Mouse (Mus musculus) spleen, postnatal 36 days (tissue): ENCODE data around the gene Ncl.
A peak's percentile ranks its signal among the peaks of the same experiment; 100 is the strongest.

Experiments
- DNase-seq, 2 experiments: peaks; one replicate each; pipeline ENCODE4 v3.0.0; 2022; ENCODE audit warnings: low spot score in 2 of 2, mixed read lengths in 1 of 2

Gene Ncl

DNA sequence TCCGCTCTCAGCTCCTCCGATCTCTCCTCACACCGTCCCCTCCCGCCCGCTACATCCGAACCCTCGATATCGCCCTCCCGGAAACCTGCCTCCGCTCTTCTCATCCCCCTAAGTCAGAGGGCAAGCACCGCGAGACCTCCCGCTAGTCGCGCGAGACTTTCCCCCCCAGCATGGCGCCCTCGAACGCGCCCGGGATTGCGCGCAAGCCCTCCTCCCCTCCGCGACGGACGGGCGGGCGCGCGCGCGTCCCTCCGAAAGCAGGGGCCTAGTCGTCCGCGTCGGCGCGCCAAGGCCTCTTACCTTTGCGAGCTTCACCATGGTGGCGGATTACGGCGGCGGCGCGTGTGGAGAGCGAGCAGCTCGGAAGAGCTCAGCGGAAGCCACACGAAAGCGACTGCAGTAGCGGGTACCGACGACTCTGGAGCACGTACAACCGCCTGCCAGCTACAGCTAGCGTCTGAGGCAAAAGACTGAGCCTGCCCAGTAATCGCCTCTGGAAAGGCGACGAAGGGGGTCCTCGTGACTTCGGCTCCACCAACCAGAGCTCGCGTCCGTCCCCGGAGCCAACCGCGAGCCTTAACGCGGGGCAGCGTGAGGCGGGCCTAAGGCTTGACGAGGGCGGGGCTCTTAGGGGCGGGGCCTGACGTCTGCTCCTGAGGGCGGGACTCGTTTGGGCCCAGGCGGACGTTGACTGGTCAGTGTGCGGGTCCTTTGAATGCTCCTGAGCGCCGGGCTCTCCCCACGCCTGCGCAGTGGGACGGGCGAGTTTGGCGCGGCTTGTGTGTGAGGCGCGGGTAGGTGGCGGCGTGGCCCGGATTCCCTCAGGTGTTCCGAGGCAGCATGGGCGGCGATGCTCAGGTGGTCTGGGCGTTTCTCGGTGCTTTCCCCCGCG, at the start of gene Ncl:
Gene Ncl (minus strand): TSS at position 495 of the 892 bp plus-strand sequence.
- DNase-seq = peak; percentile 98

DNA sequence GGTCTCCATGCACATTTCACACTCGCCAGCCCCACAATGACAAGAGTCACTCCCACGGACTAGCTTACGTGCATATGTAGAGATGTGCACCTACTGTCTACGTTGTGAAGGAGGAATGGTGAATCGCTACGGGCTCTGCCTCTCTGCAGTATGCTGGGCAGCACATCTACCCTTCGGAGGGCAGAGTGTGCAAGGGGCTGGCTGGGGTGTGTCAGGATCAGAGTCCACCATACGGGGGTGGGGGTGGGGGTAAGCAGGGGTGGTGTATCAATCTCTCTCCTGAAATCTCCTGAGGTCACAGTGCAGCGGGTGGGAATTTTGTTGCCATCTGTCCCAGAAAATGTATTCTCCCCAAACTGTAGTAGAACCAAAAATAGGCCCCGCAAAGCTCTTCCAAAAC, 49.3 kb upstream of the Ncl start:
- DNase-seq = no peak

DNA sequence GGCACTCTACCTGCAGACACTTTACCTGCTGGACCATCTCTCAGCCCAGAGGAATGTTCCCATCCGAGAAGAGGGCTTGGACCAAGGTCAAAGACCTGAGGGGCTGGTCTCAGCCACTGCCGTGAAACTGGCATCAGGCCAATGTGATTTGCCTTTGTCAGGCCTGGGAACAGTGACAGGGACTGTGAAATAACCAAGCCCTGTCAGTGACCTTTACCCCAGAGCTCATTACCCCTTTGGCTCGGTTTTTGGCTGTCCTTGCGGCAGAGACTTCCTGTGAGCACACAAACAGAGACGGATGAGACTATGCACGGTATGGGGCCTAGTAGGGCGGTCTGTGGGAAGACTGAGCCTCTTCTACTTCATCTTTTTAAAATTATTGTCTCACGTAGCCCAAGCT, 47.7 kb upstream of the Ncl start:
- peak; percentile 46 to 56 for DNase-seq

DNA sequence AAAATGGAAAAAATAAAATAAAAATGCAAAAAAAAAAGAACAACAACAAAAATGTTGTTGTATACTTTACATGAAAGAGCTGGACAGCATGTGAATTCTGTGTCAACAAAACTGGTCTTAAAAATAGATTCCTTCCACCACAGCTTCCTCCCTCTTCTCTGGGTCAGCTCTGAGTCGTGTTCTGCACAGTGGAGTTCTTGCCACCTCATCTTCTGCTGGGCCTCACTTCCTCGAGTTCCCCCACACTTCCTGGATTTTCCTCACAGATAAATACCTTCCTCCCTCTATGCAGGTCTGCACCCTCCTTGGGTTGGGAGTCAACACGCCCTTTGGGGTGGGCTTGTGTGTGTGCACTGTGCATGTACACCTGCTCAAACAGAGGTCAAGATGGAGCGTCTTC, 47.1 kb upstream of the Ncl start:
- no peak for DNase-seq

DNA sequence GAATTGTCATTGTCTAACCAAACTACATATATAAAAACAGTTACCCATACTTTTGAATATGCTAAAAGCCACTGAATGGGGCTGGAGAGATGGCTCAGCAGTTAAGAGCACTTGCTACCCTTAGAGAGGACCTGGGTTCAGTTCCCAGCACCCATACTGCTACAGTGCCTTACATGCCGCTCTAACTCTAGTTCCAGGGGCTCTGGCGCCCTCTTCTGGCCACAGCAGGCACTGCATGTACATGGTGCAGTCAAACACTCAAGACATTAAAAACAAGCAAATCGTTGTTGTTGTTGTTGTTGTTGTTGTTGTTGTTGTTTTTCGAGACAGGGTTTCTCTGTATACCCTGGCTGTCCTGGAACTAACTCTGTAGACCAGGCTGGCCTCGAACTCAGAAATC, 45.6 kb upstream of the Ncl start:
- no peak for DNase-seq

DNA sequence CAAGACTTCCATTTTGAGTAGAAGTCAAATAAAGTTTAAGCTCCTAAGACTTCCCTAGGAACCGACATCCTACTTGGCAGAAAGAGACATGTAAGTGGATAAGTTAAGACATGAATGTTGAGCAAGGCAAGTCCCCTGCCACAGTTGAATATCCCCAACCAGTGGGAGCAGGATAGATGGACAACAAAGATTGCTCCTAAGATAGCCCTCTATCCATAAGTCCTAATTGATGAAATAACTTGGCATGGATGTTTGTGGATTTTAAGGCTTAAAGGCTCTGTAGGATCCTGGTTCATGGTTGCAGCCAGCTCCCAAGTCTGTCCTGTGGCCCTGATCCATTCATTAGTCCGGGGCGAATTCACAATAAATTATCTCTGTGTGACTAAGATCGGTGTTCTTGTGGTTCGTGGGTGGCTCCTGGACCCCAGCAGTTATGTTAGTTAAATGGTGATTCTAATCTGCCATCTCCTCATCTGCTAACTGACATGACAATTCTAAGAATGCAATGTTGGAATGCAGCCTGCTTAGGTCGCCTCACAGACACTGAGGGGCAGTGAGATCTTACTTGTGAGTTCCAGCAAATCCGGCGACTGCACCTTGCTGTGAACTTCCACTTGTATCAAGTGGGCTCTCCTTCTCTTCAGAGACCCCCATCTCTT, 41.0 kb upstream of the Ncl start:
- DNase-seq = no peak

DNA sequence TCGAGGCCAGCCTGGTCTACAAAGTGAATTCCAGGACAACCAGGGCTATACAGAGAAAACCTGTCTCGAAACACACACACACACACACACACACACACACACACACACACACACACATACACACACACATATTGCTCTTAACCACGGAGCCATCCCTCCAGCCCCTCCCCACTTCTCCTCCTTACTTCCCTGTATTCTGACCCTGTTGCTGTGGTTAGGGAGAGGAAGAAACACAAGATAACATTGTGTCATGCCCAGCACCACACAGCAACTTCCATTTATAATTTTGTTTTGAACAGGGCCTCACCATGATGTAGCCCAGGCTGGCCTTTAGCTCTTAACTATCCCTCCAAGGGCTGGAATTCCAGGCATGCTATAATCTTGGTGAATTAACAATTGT, 40.1 kb upstream of the Ncl start:
- no peak for DNase-seq

DNA sequence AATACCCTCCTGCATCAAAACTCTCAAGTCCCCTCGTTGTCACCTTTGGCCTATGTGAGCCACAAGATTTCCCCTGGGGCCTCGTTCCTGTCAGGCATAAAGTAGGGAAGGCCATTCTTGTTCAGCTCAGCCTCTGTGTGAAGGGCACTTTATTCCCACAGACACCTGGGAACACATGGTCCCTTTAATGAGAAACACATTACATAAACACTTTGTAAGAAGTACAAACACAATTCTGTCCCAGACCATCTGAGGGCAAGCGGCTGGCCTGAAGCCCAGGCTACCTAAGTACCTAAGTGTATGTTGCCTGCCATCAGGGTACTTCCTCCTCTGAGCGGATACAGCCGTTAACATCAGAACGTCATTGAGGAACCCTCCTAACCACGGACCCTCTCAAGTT, 39.0 kb upstream of the Ncl start:
- DNase-seq = peak; percentile 21 to 48

DNA sequence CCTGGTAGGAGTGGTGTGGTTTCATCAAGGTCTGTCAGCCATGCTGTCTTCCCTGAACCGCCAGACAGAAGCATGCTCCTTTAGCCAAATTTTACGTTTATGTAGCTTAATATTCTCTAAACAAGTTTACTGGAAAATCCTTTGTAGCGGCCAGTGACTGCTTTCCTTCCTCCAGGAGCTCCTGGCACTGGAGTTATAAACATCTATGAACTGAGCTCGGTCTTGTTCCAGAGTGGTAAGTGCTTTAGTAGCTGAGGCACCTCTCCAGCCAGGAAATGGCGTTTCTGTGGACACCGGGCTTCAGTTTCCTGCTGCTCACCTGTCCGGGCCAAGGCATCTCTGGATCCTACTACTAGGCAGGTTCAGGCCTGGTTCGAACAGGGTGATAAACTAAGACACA, 38.4 kb upstream of the Ncl start:
- DNase-seq = no peak

DNA sequence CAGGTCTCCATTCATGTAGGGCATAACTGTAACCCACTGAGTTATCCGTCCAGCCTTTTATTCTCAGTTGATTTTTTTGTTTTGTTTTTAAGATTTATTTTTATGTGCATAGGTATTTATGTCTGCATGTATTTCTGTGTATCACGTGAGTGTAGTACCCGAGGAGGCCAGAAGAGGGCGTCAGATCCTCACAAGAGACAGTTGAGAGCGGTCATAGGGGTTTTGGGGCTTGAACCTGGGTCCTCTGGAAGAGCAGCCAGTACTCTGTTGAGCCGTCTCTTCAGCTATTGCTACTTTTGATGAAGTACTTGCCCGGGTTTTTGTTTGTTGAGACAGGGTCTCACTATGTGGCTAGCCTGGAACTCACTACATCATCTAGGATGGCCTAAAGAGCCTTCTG, 36.7 kb upstream of the Ncl start:
- DNase-seq = no peak

DNA sequence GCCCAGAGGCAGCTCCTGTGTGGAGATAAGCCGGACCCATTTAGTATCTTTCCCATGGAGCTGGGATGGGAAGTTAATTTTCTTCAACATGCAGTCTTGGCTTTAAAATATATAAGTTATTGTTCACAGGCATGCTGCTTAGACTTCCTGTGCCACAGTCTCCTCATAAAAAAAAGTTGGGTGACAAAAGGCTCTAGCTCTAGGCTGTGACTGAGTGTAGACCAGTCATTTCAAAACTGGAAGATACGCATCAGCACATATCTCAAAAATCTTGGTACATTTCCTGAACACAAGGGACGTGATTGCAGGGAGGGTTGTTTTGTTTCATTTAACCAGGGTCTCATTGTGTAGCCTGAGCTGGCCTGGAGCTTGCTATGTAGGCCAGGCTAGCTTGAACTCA, 35.0 kb upstream of the Ncl start:
- DNase-seq = no peak

DNA sequence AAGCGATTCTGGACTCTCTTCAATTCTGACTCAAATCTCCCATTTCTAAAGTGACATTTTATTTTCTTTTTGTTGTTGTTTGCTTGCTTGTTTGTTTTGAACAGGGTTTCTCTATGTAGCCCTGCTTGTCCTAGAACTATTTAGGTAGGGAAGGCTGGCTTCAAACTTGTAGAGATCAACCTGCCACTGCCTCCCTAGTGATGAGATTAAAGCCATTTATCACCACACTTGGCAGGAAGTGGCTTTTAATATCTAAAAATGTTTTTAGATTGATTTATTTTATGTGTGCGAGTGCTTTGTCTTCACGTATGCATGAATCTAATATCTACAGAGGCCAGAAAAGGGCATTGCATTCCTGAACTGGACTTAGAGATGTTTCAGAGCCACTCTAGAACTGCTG, 34.0 kb upstream of the Ncl start:
- no peak for DNase-seq

DNA sequence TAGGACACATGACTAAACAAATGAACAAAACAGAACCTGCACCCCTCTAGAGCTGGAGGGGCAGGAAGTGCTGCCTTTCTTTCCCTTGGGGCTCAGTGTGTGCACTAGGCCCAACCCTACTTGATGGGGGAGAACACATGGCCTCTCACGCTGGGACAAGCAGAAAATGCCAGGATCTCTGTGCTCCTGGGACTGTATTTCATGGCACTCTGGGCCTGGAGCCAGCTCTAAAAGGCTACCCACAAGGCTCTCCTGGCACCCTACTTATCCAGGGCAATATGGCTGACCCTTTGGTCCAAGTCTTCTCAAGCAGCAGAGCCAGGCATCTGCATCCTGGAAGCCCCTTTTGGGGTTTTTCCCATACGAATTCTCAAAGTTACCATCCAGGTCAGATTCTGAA, 32.2 kb upstream of the Ncl start:
- peak; percentile 21 to 29 for DNase-seq

DNA sequence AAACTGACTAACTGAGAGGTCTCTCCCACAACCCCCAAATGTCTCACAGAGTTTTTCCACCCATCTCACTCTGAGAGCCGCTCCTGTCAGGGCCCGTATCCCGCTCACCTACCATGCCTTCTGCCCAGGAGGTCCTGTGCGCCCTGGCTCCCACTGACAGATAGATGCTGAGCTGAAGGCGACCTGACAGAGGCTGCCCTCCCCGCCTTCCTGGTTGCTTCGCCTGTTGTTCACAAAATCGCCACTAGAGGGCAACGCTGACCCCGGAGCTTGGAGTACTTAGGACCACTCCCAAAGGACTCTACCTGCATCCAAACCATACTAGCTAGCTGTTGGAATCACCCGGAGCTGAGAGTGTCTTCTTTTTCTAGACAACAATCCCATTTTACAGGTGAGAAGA, 30.0 kb upstream of the Ncl start:
- DNase-seq = peak; percentile 49 to 56

DNA sequence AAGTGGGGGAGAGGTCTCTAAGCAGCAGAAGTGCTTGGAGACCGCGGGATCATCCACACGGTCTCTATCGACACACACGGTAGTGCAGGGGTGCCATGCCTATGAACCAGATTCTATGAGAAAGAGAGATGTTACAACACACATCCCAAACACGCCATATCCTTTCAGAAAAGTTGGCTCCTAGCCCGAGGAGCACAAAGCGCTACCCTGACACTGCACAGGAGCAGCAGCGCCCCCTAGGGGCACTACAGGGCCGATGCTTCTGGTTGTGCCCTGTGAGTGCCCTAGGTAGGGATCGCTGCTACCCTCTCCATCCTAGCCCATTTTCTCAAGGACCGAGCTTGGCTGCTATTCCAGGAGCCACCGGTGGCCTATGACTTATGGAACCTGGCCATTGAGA, 21.8 kb upstream of the Ncl start:
- peak; percentile 18 to 46 for DNase-seq

DNA sequence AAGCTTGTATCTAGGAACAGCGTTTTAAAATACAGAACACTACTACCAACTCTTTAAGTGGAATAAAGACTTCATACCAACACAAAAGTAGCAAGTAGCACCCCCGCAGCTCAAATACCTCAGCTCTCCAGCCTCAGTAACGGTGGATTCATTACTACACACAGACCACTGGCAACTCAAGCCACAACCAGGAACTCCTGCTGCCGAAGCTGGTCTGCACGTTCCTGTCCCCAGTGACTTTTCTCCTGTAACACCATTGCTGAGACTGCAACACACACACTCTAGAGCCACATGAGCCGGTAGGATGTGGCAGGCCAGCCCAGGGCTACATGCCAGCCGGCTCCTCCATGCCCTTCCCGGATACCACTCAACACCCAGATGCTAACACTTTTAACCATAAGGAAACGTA, 20.0 kb upstream of the Ncl start:
- DNase-seq = no peak

DNA sequence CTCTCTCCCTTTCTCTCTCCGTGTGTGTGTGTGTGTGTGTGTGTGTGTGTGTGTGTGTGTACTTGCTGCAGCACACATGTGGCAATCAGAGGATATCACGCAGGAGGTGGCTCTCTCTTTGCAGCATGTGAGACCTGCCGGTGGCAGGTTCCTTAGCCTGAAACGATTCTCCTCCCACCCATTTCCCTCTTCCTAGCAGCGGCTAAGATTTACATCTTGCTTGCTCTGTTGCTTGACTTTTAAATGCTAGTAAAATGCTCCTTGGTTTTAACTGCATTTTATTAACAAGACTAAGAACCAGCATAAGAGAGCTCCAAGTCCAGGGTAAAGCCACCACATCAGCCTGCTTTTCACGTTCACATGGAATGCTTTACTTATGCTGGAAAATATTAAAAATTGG, 19.5 kb upstream of the Ncl start:
- no peak for DNase-seq

DNA sequence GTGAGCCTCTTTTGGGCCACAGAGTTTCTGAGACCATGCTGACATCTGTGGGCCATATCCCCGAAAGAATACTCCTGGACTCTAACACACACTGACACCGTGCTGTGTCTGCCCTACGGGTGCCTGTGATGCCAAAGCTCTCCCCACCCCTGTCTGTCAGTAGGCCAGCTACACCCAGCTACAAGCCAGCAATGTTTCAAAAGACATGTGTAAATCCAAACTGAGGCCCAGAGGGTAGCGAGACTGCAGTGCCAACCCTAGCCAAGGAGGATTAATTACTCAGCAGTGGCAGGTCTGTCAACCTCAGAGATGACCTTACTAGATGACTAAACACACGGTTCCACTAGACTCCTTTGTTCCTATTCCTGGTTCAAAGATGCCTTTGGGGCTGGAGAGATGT, 17.2 kb upstream of the Ncl start:
- DNase-seq = no peak

DNA sequence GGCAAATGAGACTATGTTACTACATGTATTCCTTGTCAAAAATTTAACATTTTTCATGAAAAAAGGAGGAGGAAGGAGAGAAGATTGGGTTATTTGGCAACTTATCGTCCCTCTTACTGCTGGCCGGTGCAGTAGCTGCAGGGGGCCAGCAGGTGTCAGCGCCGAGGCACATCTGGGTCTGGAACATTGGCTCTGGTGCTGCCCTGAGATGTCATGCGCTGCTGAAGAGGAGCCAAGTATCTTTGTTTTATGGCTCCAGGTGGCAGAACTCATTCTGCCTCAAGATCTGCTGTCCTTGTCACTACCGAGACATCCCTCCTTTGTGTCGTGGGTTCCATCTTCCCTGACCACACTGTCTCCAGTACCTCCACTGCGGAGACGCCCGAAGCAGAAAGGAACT, 12.8 kb upstream of the Ncl start:
- DNase-seq = peak; percentile 42

DNA sequence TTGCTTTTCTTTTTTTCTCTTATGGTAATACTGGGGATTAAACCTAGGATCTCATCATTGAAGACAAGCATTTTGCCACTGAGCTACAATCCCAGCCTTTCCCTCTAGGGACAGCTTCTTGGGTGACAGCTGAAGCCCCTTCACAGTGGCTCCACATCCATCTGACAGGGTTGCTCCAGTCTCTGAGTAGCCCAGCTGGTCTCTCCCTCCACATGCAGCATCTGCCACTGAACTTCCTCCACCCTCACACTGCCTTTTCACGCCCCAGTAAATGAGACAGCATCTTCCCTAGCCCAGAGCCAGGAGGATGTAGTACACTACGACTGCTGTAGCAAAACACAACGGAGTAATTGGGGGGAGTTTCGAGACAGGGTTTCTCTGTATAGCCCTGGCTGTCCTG, 8.9 kb upstream of the Ncl start:
- no peak for DNase-seq

DNA sequence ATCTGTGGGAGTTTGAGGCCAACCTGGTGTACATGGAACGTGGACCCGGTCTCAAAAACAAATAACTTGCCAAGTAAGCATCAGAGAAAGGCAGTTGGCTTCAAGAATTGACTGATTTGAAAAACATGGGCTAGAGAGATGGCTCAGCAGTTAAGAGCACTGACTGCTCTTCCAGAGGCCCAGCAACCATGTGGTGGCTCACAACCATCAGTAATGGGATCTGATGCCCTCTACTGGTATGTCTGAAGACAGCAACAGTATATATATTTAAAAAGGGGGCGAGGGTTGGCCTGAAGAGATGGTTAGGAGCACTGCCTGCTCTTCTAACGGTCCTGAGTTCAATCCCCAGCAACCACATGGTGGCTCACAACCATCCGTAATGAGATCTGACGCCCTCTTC, 4.5 kb upstream of the Ncl start:
- DNase-seq = peak; percentile 5 to 19

DNA sequence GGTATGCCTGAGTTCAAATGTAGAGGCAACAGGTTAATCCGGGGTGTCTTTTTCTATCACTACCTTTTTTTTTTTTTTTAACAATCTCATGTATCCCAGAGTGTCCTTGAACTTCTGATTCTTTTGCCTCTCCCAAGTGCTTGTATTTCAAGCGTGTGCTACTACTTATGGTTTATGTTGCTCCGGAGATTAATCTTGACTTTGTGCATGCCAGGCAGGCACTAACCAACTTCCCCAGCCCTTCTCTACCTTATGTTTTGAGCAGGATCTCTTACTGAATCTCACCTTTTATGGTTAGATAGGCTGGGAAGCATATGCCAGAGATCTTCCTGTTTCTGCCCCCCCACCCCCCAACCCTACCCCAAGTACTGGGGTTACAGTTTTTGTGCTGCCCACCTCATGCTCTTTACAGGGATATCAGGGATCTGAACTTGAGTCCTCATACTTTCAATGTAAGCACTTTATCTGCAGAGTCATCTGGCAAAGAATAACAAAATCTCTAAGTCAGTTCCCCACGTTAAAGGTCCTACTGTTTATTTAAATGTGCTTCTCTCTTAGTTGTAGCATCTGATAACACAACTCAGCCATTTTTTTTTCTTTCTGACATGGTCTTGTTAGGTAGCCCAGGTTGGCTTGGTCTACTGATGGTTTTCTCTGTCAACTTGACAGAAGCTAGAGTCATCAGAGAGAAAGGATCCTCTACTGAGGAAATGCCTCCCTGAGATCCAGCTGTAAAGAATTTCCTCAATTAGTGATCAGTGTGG, 2.8 kb upstream of the Ncl start:
- DNase-seq = no peak

DNA sequence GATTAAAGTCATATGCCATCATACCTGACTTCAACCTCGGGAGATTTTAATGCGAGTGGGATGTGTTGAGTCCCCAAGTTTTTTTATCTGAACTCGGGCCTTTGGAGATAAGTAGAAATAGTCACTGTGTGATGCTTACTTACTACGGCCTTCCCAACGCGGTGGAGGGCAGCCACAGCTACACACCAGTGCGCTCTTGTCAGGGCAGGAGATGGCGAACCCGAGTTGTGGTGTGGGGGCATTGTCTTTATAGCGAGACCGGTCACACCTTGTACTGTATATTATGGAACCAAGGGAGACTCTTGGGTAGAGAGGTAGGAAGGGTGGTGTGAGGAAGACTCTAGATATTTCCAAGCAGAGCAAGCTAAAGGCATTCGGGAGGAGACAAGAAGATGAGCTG, 1.2 kb upstream of the Ncl start:
- DNase-seq = peak in 1 of 2 experiments; percentile 12
